Mouse (Mus musculus) lung, postnatal 0 days (tissue): Measurements from ENCODE around the gene Msi1.

Experiments used
- CTCF ChIP-seq: IDR thresholded peaks from 2 replicates; pipeline ENCODE4 v1.5.1; 2016; ENCODE audit warnings: antibody characterized with exemption, mild to moderate bottlenecking
- EP300 ChIP-seq: IDR thresholded peaks from 2 replicates; pipeline ENCODE4 v1.6.1; 2016; ENCODE audit warnings: antibody characterized with exemption, mild to moderate bottlenecking, control low read depth

DNA sequence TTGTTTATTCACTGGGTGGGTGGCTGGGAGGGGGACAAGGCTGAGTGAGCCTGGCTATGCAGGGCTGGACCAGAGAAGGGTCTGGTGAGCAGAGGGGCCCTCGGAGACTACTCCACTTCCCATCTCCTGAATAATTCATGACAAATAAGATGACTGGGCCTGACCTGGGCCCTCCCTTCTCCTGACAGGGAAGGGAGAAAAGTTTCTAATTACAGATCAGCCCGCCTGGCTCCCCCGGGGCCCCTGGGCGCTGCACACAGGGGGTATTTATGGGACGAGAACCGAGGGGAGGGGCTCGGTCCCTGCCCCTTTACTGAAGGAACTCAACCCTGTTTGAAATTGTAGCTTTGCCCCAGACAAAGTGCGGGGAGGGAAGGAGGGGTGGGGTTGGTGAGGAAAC lies 35.2 kb upstream of the Msi1 start:
- no peak for TF ChIP-seq CTCF
- no peak for TF ChIP-seq EP300
